Mouse (Mus musculus) kidney, postnatal 0 days (tissue): Measurements from ENCODE around the gene Srgap3. TPM values are rescaled to one million over a fixed set of nuclear protein-coding genes. Genes with fewer than 3 reads are reported as not detected.

ENCODE experiments used
- ATAC-seq: fragments of 200-750 bp; cut with Nextera tagmentation; replicated peaks from 2 replicates; pipeline ENCODE4 v1.8.0; 2017; ENCODE audit warnings: low read depth, moderate number of reproducible peaks, moderate TSS enrichment, moderate library complexity; ENCODE audit not compliant: low FRiP score
- DNase-seq: peaks from one replicate; pipeline ENCODE4 v3.0.0-alpha.2; 2016; ENCODE audit warnings: low spot score
- H3K27ac ChIP-seq: fragments of 300-500 bp; sonication (generic); 2 replicates; pipeline ENCODE4 v1.5.1; 2014; ENCODE audit warnings: mild to moderate bottlenecking
- H3K27me3 ChIP-seq: fragments of 300-500 bp; sonication (generic); 2 replicates; pipeline ENCODE4 v1.6.1; 2014; ENCODE audit warnings: low read length, mixed read lengths; ENCODE audit not compliant: insufficient read depth
- H3K36me3 ChIP-seq: fragments of 300-500 bp; sonication (generic); 2 replicates; pipeline ENCODE4 v1.6.1; 2014; ENCODE audit warnings: low read length, mixed read lengths; ENCODE audit not compliant: insufficient read depth
- H3K4me1 ChIP-seq: fragments of 300-500 bp; sonication (generic); replicated peaks from 2 replicates; pipeline ENCODE4 v1.6.1; 2014; ENCODE audit warnings: antibody characterized with exemption, low read length, mixed read lengths; ENCODE audit not compliant: insufficient read depth
- H3K4me2 ChIP-seq: fragments of 300-500 bp; sonication (generic); 2 replicates; pipeline ENCODE4 v1.6.1; 2014; ENCODE audit warnings: mild to moderate bottlenecking, low read length, moderate library complexity, mixed read lengths
- H3K4me3 ChIP-seq: fragments of 300-500 bp; sonication (generic); replicated peaks from 2 replicates; pipeline ENCODE4 v1.5.1; 2014; ENCODE audit warnings: low read depth, low read length
- H3K9ac ChIP-seq: fragments of 300-500 bp; sonication (generic); 2 replicates; pipeline ENCODE4 v1.6.1; 2014; ENCODE audit warnings: low read depth, low read length
- H3K9me3 ChIP-seq: fragments of 300-500 bp; sonication (generic); replicated peaks from 2 replicates; pipeline ENCODE4 v1.6.1; 2016; ENCODE audit warnings: low read length, inconsistent platforms, mixed read lengths
- CTCF ChIP-seq: IDR thresholded peaks from 2 replicates; pipeline ENCODE4 v1.5.1; 2016; ENCODE audit warnings: antibody characterized with exemption, low read depth, mild to moderate bottlenecking, moderate library complexity
- WGBS: fragments of 180-500 bp; shearing (Covaris S2); extraction: QIAGEN DNeasy Blood & Tissue Kit; methylation state at CpG from one replicate; pipeline ENCODE4 v1.1.7; 2014; 5-methylcytosine and 5-hydroxymethylcytosine counted together
- polyA plus RNA-seq: library from polyadenylated mRNA; unstranded; fragments of >200 nt; fragmentation: Nextera tagmentation; extraction: Ambion mirVana; gene quantifications from 2 replicates; pipeline ENCODE4 v1.2.1, GENCODE M21; 2015

The Srgap3 gene
- polyA plus RNA-seq, 1 experiment from 2014 or later, result 2.1 TPM

DNA sequence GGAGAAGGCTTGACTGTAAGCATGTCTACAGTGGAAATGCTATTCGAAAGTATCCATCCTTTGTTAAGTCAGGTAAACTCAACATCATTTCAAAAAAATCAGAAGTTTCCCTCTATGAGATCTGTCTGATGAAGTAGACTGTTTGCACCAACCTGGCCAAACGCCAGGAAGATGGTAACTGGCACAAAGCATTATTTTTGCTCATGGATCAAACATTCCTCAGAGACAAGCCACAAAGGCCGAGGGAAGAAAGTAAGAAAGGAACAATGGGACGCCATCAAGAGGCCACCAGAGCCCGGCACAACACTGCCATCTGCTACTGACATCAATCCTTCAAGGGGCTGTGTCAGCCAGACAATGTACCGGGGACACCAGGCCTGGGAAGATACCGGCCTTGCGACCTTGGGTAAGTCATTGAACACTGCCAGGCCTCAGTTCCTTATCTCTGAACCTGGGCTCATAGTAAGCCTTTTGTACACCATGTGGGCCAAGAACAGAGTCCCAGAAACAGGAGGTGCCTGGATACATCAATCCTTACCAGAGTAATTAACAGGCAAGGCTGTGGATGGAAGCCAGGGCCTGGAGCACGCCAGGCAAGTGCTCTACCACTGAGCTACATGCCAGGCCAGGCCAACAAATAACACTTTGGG lies 3.3 kb downstream of the Srgap3 start:
- Histone ChIP-seq H3K27me3 (no peaks in the 10 kb centered on the region), H3K4me2 (no peak overlapping the region), H3K9me3 (no peaks in the 10 kb centered on the region), H3K9ac (no peak overlapping the region), H3K4me1 (peaks cover 4% of the 10 kb centered on the region; the same call in 1 of the 2 replicates), H3K27ac (no peak overlapping the region), H3K36me3 (no peaks in the 10 kb centered on the region), H3K4me3 (no peak overlapping the region)
- no peak for ATAC-seq
- 82% methylated on average over 9 of the region's 9 CpGs for WGBS
- no peak for DNase-seq
- no peak for TF ChIP-seq CTCF

- ATAC-seq, result no peak
- Histone ChIP-seq H3K27me3 (no peaks in the 10 kb centered on the region), H3K4me3 (no peak overlapping the region), H3K27ac (no peak overlapping the region), H3K9ac (no peak overlapping the region), H3K4me2 (no peak overlapping the region), H3K4me1 (no peaks in the 10 kb centered on the region), H3K9me3 (no peaks in the 10 kb centered on the region), H3K36me3 (no peaks in the 10 kb centered on the region)
- WGBS, result 86% methylated on average over 9 of the region's 9 CpGs
- no peak for DNase-seq
- no peak for TF ChIP-seq CTCF
Measured at GRCm38 (mm10) chr6:112939281-112939680, 7.8 kb downstream of the Srgap3 start.

- no peak for DNase-seq
- WGBS, result 73% methylated on average over 2 of the region's 2 CpGs
- no peak overlapping the region for H3K27ac ChIP-seq
- H3K4me3 ChIP-seq, result no peak overlapping the region
- H3K27me3 ChIP-seq, result no peaks in the 10 kb centered on the region
- H3K4me1 ChIP-seq, result no peaks in the 10 kb centered on the region
- ATAC-seq, result no peak
- H3K9ac ChIP-seq, result no peak overlapping the region
- TF ChIP-seq CTCF, result no peak
- no peak overlapping the region for H3K4me2 ChIP-seq
- H3K9me3 ChIP-seq, result no peaks in the 10 kb centered on the region
- no peaks in the 10 kb centered on the region for H3K36me3 ChIP-seq
Measured at GRCm38 (mm10) chr6:112937791-112938190, 9.3 kb downstream of the Srgap3 start.

DNA sequence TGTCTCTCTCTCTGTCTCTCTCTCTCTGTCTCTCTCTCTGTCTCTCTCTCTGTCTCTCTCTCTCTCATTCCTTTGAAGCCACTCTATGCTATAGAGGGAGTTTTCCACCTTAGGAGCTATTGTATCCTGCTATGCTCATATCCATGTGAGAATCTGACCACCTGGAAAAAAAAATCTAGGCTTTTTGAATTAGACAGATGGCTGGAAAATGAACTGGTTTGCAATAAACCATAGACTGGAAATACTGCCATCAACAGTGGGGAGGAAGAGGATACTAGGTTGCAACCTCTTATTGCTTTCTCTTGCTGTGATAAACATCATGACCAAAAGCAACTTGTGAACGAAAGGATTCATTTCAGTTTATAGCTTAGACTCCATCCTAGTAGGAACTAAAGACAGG lies 12.6 kb downstream of the Srgap3 start:
- WGBS, result 64% methylated on average over 1 of the region's 1 CpGs
- Histone ChIP-seq H3K9me3 (no peaks in the 10 kb centered on the region), H3K27ac (no peak overlapping the region), H3K4me3 (no peak overlapping the region), H3K9ac (no peak overlapping the region), H3K4me2 (no peak overlapping the region), H3K27me3 (no peaks in the 10 kb centered on the region), H3K36me3 (no peaks in the 10 kb centered on the region), H3K4me1 (no peaks in the 10 kb centered on the region)
- ATAC-seq (no peak), DNase-seq (no peak)
- no peak for TF ChIP-seq CTCF

- no peaks in the 10 kb centered on the region for H3K27me3 ChIP-seq
- no peak for DNase-seq
- H3K9ac ChIP-seq, result no peak overlapping the region
- no peak for ATAC-seq
- no peaks in the 10 kb centered on the region for H3K9me3 ChIP-seq
- no peak overlapping the region for H3K27ac ChIP-seq
- TF ChIP-seq CTCF, result no peak
- no peaks in the 10 kb centered on the region for H3K36me3 ChIP-seq
- no peak overlapping the region for H3K4me3 ChIP-seq
- no peaks in the 10 kb centered on the region for H3K4me1 ChIP-seq
- 67% methylated on average over 8 of the region's 8 CpGs for WGBS
- H3K4me2 ChIP-seq, result no peak overlapping the region
Measured at GRCm38 (mm10) chr6:112932611-112933010, 14.5 kb downstream of the Srgap3 start.

- DNase-seq (peak; percentile 40), ATAC-seq (no peak)
- Histone ChIP-seq H3K9ac (no peak overlapping the region), H3K9me3 (no peaks in the 10 kb centered on the region), H3K4me2 (no peak overlapping the region), H3K4me3 (no peak overlapping the region), H3K27me3 (no peaks in the 10 kb centered on the region), H3K27ac (no peak overlapping the region), H3K36me3 (no peaks in the 10 kb centered on the region), H3K4me1 (no peaks in the 10 kb centered on the region)
- 50% methylated on average over 5 of the region's 5 CpGs for WGBS
- no peak for TF ChIP-seq CTCF
Measured at GRCm38 (mm10) chr6:112930011-112930451, 17.0 kb downstream of the Srgap3 start.
